ENCODE assay signal across 9 mouse cellular contexts in genomic region chr2:74066652-74067051, GRCm38 (mm10).
DNase-seq lines count a peak whose midpoint lies in the region; ATAC-seq and TF ChIP-seq lines count a peak whose summit lies in the region.
"Had no signal": no experiment of that assay in that cellular context is flagged by ENCODE, and none has a peak within 500 bp of the region (broad histone marks: within the 10 kb centered on the region; RNA-seq: fewer than 3 reads in every experiment).

No protein-coding gene starts in this region.

- no peaks in the 10 kb centered on the region for H3K9me3 ChIP-seq in intestine, embryonic 15.5 days
- no peaks in the 10 kb centered on the region for H3K9me3 ChIP-seq in midbrain, embryonic 10.5 days (replicated peaks)
- H3K9me3 ChIP-seq: G1E had no signal

- H3K4me3 ChIP-seq in thymus, adult 2 months (ENCODE audit: control insufficient read depth, insufficient read depth, low read length), result no peak overlapping the region
- H3K4me3 ChIP-seq in intestine, embryonic 15.5 days (replicated peaks), result no peak overlapping the region
- no peak overlapping the region for H3K4me3 ChIP-seq in midbrain, embryonic 10.5 days

- no peaks in the 10 kb centered on the region for H3K27me3 ChIP-seq in thymus, adult 2 months (ENCODE audit: control insufficient read depth, insufficient read depth, low read length)
- no peaks in the 10 kb centered on the region for H3K27me3 ChIP-seq in intestine, embryonic 15.5 days (replicated peaks)
- H3K27me3 ChIP-seq in midbrain, embryonic 10.5 days (ENCODE audit: low read depth, poor library complexity, severe bottlenecking), result peaks cover 14% of the 10 kb centered on the region
- no peaks in the 10 kb centered on the region for H3K27me3 ChIP-seq in splenic B cell, adult 2 months (ENCODE audit: control insufficient read depth, insufficient read depth, low read length, poor library complexity, severe bottlenecking)

- TF ChIP-seq CTCF in thymus, adult 2 months (IDR thresholded peaks at IDR 0.05; ENCODE audit: borderline replicate concordance, control insufficient read depth, extremely low read depth, insufficient read depth, low read length, poor library complexity), result no peak

- H3K9ac ChIP-seq in intestine, embryonic 15.5 days, result no peak overlapping the region

- no peak overlapping the region for H3K27ac ChIP-seq in thymus, adult 2 months (ENCODE audit: control insufficient read depth, insufficient read depth, low read length)
- no peak overlapping the region for H3K27ac ChIP-seq in intestine, embryonic 15.5 days
- H3K27ac ChIP-seq in midbrain, embryonic 10.5 days (replicated peaks), result no peak overlapping the region

- H3K4me2 ChIP-seq in intestine, embryonic 15.5 days (replicated peaks), result no peak overlapping the region

- 4% methylated on average over 11 of the region's 11 CpGs for WGBS in thymus, adult 2 months
- WGBS in intestine, embryonic 15.5 days, result 4% methylated on average over 11 of the region's 11 CpGs
- WGBS in midbrain, embryonic 10.5 days, result 8% methylated on average over 11 of the region's 11 CpGs

- no peak for TF ChIP-seq POLR2A in thymus, adult 2 months (IDR thresholded peaks at IDR 0.05; ENCODE audit: control insufficient read depth, extremely low read depth, insufficient read depth, low read length, poor library complexity)

- H3K4me1 ChIP-seq in thymus, adult 2 months (replicated peaks; ENCODE audit: control insufficient read depth, insufficient read depth, low read length), result no peaks in the 10 kb centered on the region
- no peaks in the 10 kb centered on the region for H3K4me1 ChIP-seq in intestine, embryonic 15.5 days (replicated peaks)
- H3K4me1 ChIP-seq in midbrain, embryonic 10.5 days, result peaks cover 15% of the 10 kb centered on the region; the same call in 1 of the 2 replicates

- DNase-seq in thymus, adult 2 months, result peak; percentile 11
- no peak for DNase-seq in thymus, adult 18-20 months
- DNase-seq in embryo, embryonic 11.5 days (ENCODE audit: low read depth, low spot score), result peak; percentile 59
- DNase-seq in left cerebral cortex, adult 8-10 months (ENCODE audit: low spot score in 2 of 2), result peak; percentile 26 to 36
- DNase-seq in midbrain, embryonic 10.5 days (ENCODE audit: low spot score), result peak; percentile 66
- peak; percentile 25 for DNase-seq in splenic B cell, adult 2 months (ENCODE audit: low read depth, low spot score)

- ATAC-seq in granulocyte monocyte progenitor cell, adult 5-6 weeks (replicated peaks; ENCODE audit: poor library complexity, severe bottlenecking), result peak; percentile 84
- peak; percentile 63; the same call in 1 of the 2 replicates for ATAC-seq in intestine, embryonic 15.5 days

- H3K36me3 ChIP-seq in thymus, adult 2 months (ENCODE audit: control insufficient read depth, insufficient read depth, low read length), result no peaks in the 10 kb centered on the region
- H3K36me3 ChIP-seq in intestine, embryonic 15.5 days, result no peaks in the 10 kb centered on the region
- H3K36me3 ChIP-seq in midbrain, embryonic 10.5 days, result no peaks in the 10 kb centered on the region
- H3K36me3 ChIP-seq in splenic B cell, adult 2 months (ENCODE audit: control insufficient read depth, insufficient read depth, low read length, poor library complexity, severe bottlenecking), result no peaks in the 10 kb centered on the region
- H3K36me3 ChIP-seq: G1E had no signal

Comparison
In these comparisons a context has a peak if more than half of its experiments do, and no peak if none do; other contexts are left out.
1. DNase-seq: peak in thymus, adult 2 months (single experiment), embryo, embryonic 11.5 days (single experiment), left cerebral cortex, adult 8-10 months (2 of 2), midbrain, embryonic 10.5 days (single experiment) and splenic B cell, adult 2 months (single experiment); none in thymus, adult 18-20 months (0 of 2).